Mouse (Mus musculus) frontal cortex, postnatal 14 days (tissue): Measurements from ENCODE around the gene Gm14597.
A peak's percentile ranks its signal among the peaks of the same experiment; 100 is the strongest.
"Not testable (repeated sequence)": the region's sequence is repeated elsewhere in the genome, so short reads cannot be mapped to it uniquely, and the experiment has no call there.

Experiments used
- DNase-seq, 2 experiments: peaks; one replicate each; pipeline ENCODE4 v3.0.0; 2022; ENCODE audit warnings: low spot score in 2 of 2

The Gm14597 gene

DNA sequence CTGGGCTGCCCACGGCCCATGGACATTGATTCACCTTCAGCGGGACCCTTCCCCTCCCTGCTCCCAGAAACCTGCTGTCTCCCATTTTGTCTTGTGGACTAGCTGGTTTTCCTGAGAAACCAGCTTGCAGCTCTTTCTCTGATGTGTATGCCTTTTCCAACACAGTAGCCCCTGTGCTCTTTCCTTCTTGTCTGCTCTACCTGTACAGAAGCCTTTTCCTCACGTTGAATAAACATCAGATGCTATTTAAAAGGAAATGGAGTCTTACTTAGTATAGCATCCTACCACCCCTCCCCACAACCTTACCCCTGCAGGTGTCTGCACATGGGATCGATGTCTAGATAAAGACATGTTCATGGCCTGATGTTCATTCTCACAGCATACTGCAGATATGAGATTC lies at the start of gene Gm14597:
TSS of gene Gm14597 (minus strand) at position 101 of the 400 bp plus-strand sequence.
- not testable (repeated sequence) for DNase-seq

GRCm38 (mm10) chrX:53652917-53653316 lies 44.1 kb upstream of the Gm14597 start:
- DNase-seq = not testable (repeated sequence)

DNA sequence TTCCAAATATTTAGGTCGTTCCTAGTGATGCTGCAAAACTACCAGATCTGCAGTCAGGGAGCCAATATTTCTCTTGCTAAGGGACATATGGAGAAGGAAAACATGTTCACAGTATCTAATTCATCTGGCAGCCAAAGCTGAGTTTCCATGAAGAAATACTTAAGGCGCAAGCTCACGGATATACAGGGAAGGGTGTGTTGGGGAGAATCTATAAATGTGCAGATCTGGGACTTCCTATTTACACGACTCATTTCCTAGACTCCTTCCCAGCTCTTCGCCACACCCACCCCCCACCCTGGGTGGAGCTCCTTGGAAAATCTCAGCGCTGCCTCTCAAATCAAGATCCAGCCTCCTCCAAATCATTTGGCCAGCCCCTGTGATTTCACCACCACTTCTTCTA lies 37.1 kb upstream of the Gm14597 start:
- DNase-seq = no peak

- DNase-seq = peak; percentile 44 to 49
Observed at GRCm38 (mm10) chrX:53642980-53643961, 34.5 kb upstream of the Gm14597 start, which contains the start of gene Rtl8a. TSS of gene Rtl8a (minus strand) at chrX:53643682.

DNA sequence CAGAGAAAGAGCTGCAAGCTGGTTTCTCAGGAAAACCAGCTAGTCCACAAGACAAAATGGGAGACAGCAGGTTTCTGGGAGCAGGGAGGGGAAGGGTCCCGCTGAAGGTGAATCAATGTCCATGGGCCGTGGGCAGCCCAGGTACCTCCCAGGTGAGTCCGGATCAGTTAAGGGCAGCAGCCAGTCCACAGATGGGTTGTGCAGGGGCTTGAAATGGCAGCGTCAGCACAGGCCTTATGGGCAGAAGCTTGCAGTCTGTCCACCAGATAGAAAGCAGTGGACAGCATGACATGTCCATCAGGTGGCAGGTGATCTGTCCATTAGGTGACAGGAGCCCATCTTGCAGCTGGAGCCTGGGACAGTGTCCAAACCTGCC lies 33.8 kb upstream of the Gm14597 start:
- not testable (repeated sequence) for DNase-seq

GRCm38 (mm10) chrX:53638107-53638506 lies 29.3 kb upstream of the Gm14597 start:
- DNase-seq = not testable (repeated sequence)

DNA sequence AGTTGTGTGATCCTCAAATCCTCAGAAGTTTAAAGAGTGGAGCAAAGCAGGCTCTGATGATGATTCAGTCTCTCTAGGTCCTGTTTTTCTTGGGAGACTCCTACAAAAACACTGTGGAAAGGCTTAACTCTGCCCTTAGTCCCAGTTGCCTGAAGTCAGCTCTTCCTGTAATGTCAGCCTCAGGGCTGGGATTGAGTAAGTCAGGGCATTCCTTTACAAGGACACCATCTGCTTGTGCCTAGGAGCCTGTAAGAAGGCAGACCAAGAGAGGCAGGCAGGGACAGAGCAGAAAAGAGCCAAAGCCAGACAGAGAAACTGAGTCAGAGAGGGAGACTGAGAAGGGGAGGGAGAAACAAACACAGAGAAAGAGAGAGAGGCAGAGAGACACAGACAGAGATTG lies 2.6 kb upstream of the Gm14597 start:
- not testable (repeated sequence) for DNase-seq

- DNase-seq = peak; percentile 13 to 64
Observed at GRCm38 (mm10) chrX:53610571-53610970, 1.8 kb upstream of the Gm14597 start.

- peak; percentile 5 for DNase-seq
Observed at GRCm38 (mm10) chrX:53608122-53608813, 511 bp downstream of the Gm14597 start.

GRCm38 (mm10) chrX:53607242-53608121 lies 1.3 kb downstream of the Gm14597 start, which contains the start of gene Rtl8c:
TSS of gene Rtl8c (plus strand) at chrX:53608032.
- DNase-seq = peak; percentile 68 to 74

DNA sequence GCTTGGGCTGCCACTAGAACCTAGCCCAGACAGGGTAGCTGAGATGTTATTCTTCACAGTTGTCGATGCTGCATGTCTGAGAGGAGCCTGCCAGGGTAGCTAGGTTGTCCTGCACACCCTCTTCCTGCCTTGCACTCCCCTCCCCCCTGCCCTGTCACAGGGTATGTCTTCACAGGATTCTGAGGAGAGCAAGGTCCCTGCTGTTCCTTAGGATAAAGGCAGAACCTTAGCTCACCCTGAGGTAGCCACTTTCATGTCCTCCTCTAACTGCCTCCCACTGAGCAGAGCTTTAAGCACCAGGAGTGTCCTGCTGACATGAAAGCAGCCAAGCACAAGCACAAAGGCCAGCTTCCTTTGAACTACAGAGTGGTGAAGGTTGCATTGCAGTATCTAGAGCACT lies 2.6 kb downstream of the Gm14597 start:
- not testable (repeated sequence) for DNase-seq

GRCm38 (mm10) chrX:53599993-53600392 lies 8.8 kb downstream of the Gm14597 start:
- DNase-seq = peak; percentile 7 to 50

- not testable (repeated sequence) for DNase-seq
Observed at GRCm38 (mm10) chrX:53583404-53583803, 25.4 kb downstream of the Gm14597 start.

- not testable (repeated sequence) for DNase-seq
Observed at GRCm38 (mm10) chrX:53581407-53581806, 27.4 kb downstream of the Gm14597 start.

DNA sequence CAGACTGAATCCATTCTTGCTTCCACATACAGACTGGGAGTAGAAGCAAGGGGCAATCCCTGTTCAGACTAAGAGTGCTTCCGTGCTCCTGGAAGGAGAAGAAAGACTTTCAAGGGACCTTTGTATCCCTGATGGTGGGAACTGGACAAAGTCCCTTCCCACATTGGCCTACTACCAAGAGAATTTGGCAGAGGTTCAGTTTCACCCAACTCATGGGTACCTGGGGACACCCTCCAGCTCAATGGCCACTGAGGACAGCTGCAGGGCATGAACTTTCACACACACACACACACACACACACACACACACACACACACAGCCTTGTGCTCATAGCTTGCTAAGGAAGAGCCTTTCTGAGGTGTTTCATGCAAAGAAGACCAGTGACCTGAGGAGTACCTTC lies 29.5 kb downstream of the Gm14597 start:
- DNase-seq = no peak
